Mouse (Mus musculus) cortical plate, adult 2 months (tissue): ENCODE data around the gene Gcdh.

Source experiments
- CTCF ChIP-seq: fragments of 200-500 bp; IDR thresholded peaks from 2 replicates; pipeline ENCODE4 v1.5.1; 2011; ENCODE audit warnings: mild to moderate bottlenecking, control low read depth, low read length; ENCODE audit not compliant: insufficient read depth; ENCODE audit errors: extremely low read depth
- POLR2A ChIP-seq: fragments of 200-500 bp; IDR thresholded peaks from 2 replicates; pipeline ENCODE4 v1.6.1; 2011; ENCODE audit warnings: mild to moderate bottlenecking, low read length, control low read depth; ENCODE audit not compliant: insufficient read depth; ENCODE audit errors: extremely low read depth

DNA sequence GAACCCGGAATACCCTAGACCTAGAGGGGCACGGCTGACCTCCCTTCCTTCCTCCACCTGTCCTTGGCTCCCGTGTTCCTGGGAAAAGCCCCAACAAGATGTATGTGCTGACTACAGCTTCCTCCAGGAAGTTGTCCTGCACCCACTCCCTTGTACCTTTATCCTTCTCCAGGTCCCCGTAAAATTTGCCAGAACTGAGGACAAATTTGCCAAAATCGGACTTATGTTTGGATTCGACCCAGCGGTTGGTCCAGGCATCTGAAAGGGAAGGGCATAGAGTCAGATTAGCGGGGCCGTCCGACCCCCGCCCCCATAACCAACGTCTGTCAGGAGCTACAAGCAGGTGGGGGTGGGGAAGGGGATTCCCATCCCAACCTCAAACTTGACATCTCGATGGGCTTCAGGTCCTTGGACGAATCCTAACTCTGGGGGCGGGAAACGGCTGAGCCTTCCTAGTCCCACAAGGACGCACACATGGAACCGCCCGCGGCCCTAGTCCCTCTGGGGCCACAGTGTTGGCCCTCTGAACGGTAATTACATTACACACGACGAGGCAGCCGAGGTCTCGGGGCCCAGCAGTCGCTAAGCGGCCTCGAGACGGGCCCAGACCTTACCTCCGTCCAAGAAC, 47.5 kb downstream of the Gcdh start:
- TF ChIP-seq CTCF = no peak
- TF ChIP-seq POLR2A = no peak
